Mouse (Mus musculus): ENCODE measurements around the gene Otulinl. TPM values are rescaled to one million over a fixed set of nuclear protein-coding genes. Genes with fewer than 3 reads are reported as not detected.

Otulinl gene
- polyA plus RNA-seq, 1 experiment from 2014 or later = 9.8 TPM

DNA sequence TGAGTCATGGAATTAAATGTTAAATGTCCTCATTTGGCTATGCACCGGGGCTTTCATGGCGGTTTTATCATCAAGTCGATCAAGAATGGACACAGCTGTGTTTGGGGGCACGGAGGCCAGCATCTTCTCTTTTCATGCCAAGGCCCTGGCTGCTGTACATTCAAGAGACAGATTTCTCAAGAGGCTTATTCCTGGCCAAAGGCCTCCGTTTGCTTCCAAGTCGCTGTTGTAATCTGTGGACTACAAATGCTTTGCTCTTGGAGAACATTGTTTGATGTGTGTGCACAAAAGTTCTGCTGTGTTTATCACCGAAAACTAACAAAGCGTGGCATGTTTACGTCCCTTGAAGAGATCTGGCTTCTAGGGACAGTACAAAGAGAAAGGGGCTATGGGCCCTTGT is 29.3 kb upstream of the Otulinl start:
- Histone ChIP-seq H3K9me3 (ENCODE audit: control insufficient read depth, low read length) (no peaks in the 10 kb centered on the region), H3K4me2 (ENCODE audit: low read depth) (no peak overlapping the region), H3K9ac (ENCODE audit: low read length) (no peak overlapping the region), H3K36me3 (ENCODE audit: control insufficient read depth, insufficient read depth, low read length) (no peaks in the 10 kb centered on the region), H3K4me3 (ENCODE audit: low read depth, low read length) (no peak overlapping the region), H3K27ac (ENCODE audit: low read depth, low read length) (no peak overlapping the region), H3K27me3 (ENCODE audit: control insufficient read depth, insufficient read depth, low read length) (no peaks in the 10 kb centered on the region), H3K4me1 (ENCODE audit: control insufficient read depth, insufficient read depth, low read length) (no peaks in the 10 kb centered on the region)
- WGBS = 92% methylated on average over 9 of the region's 9 CpGs
- ATAC-seq (ENCODE audit: insufficient read depth, low FRiP score, low TSS enrichment) (no peak), DNase-seq (ENCODE audit: low spot score) (no peak)

DNA sequence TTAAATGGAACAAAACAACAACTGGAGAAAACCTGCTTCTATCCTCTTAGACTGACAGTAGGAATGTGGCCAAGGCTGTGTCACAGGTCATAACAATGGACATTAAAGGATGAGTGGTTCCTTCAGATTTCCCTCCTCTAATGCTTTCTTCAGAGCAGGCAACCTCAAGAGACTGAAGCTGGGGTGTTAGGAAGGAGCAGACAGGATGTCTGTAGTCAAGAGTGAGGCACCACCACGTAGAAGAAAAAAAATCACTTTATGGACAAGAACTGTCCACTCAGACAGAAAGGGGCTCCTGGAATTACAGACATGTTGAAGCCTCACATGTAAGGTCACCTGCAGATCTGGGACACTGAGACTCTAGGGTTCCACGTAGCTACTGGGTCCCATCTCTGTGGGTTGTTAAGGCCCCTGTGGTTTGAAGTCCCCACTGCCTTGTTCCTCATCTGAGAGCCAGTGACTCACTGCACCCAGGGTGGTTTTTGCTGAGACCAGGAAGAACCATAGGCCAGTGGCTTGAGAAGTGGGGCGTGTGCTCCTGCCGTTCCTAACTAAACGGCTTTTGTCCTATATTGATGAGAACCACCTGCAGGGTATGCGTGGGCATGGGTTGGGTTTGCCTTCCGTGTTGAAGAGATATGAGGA is 27.7 kb upstream of the Otulinl start:
- DNase-seq (ENCODE audit: low spot score) = no peak
- Histone ChIP-seq H3K27ac (ENCODE audit: low read depth, low read length) (no peak overlapping the region), H3K4me1 (ENCODE audit: control insufficient read depth, insufficient read depth, low read length) (no peaks in the 10 kb centered on the region), H3K4me3 (ENCODE audit: low read depth, low read length) (no peak overlapping the region), H3K4me2 (ENCODE audit: low read depth) (no peak overlapping the region), H3K36me3 (ENCODE audit: control insufficient read depth, insufficient read depth, low read length) (no peaks in the 10 kb centered on the region), H3K27me3 (ENCODE audit: control insufficient read depth, insufficient read depth, low read length) (no peaks in the 10 kb centered on the region), H3K9me3 (ENCODE audit: control insufficient read depth, low read length) (no peaks in the 10 kb centered on the region), H3K9ac (ENCODE audit: low read length) (no peak overlapping the region)
- WGBS = 88% methylated on average over 7 of the region's 7 CpGs
- ATAC-seq (ENCODE audit: insufficient read depth, low FRiP score, low TSS enrichment) = no peak

DNA sequence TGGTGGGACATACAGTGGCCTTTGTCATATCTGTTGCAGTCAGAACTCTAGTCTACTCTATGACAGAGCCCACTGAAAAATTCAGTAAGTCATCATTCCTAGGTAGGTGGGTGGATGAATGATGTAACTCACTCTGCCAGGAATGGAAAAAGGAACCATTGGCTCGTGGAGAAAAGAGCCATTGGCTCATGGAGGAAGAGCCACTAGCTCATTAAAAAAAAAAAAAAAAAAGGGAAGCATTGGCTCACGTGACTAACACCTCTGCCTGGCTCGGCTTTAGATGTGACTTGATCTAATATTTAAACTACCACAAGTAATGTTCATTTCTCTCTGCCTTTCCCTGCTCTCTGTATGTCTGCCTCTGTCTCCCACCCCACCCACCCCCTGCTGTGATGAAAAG is 27.1 kb upstream of the Otulinl start:
- no peak overlapping the region for H3K27ac ChIP-seq (ENCODE audit: low read depth, low read length)
- no peak for ATAC-seq (ENCODE audit: insufficient read depth, low FRiP score, low TSS enrichment)
- WGBS = 73% methylated on average over 3 of the region's 3 CpGs
- H3K9ac ChIP-seq (ENCODE audit: low read length) = no peak overlapping the region
- no peak for DNase-seq (ENCODE audit: low spot score)
- H3K4me2 ChIP-seq (ENCODE audit: low read depth) = no peak overlapping the region
- no peaks in the 10 kb centered on the region for H3K36me3 ChIP-seq (ENCODE audit: control insufficient read depth, insufficient read depth, low read length)
- no peaks in the 10 kb centered on the region for H3K4me1 ChIP-seq (ENCODE audit: control insufficient read depth, insufficient read depth, low read length)
- no peak overlapping the region for H3K4me3 ChIP-seq (ENCODE audit: low read depth, low read length)
- H3K27me3 ChIP-seq (ENCODE audit: control insufficient read depth, insufficient read depth, low read length) = no peaks in the 10 kb centered on the region
- H3K9me3 ChIP-seq (ENCODE audit: control insufficient read depth, low read length) = no peaks in the 10 kb centered on the region

DNA sequence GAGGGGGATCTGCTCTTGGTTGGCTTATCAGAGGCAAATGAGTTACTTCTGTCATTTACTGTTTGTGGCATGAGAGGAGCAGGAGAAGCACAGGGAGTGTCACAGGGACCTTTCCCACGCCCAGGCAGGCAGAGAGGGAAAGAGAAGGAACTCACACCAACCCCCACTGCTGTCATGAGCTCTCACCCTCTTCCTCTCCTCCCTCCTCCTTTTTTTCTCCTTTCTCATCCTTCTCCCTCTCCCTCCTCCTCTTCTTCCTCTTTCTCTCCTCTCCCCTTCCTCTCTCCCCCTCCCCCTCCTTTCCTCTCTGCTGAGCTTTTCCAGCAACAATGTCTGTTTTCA is 21.6 kb upstream of the Otulinl start:
- H3K4me3 ChIP-seq (ENCODE audit: low read depth, low read length) = no peak overlapping the region
- DNase-seq (ENCODE audit: low spot score) (no peak), ATAC-seq (ENCODE audit: insufficient read depth, low FRiP score, low TSS enrichment) (no peak)
- peaks cover 4% of the 10 kb centered on the region; the same call in 1 of the 2 replicates for H3K4me1 ChIP-seq (ENCODE audit: control insufficient read depth, insufficient read depth, low read length)
- H3K4me2 ChIP-seq (ENCODE audit: low read depth) = no peak overlapping the region
- H3K27ac ChIP-seq (ENCODE audit: low read depth, low read length) = no peak overlapping the region
- no peak overlapping the region for H3K9ac ChIP-seq (ENCODE audit: low read length)
- H3K9me3 ChIP-seq (ENCODE audit: control insufficient read depth, low read length) = no peaks in the 10 kb centered on the region
- 33% methylated on average over 1 of the region's 1 CpGs for WGBS
- H3K27me3 ChIP-seq (ENCODE audit: control insufficient read depth, insufficient read depth, low read length) = no peaks in the 10 kb centered on the region
- no peaks in the 10 kb centered on the region for H3K36me3 ChIP-seq (ENCODE audit: control insufficient read depth, insufficient read depth, low read length)

DNA sequence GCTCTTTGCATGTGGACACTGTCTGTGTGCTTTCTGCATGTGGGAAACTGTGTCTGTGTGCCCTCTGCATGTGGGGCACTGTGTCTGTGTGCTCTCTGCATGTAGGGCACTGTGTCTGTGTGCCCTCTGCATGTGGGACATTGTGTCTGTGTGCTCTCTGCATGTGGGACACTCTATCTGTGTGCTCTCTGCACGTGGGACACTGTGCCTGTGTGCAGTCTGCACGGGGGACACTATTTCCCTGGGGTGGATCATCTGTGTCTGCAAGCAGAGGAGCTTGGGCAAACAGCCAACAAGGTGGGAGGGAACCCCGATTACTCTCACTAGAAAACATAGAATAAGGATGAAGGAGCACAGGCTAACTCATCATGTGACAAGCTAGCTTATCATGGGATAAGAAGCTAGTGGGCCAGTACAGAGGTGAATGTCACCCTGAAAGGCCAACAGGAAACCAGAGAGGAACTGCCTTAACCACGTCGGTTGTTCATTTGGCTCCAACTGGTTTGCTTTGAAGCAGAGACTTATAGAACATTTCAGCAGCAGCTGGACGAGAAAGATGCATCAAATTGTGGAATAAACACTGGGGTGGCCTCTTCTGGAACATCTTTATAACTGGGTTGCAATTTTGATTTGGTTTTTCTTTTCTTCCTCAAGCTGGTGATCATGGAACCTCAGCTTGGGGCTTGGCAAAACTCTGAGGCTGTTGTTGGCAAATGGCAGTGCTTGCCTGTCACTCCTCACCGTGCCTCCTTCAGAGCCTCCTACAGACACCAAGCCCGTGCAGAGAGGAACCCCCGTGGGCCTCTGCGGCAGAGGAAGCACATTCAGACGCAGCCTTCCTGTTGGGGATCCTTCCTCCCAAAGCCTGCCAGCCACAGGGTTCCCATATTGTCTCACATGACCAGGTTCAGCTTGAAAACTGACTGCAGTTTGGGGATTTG is 20.9 kb upstream of the Otulinl start:
- Histone ChIP-seq H3K4me2 (ENCODE audit: low read depth) (no peak overlapping the region), H3K27me3 (ENCODE audit: control insufficient read depth, insufficient read depth, low read length) (no peaks in the 10 kb centered on the region), H3K9ac (ENCODE audit: low read length) (no peak overlapping the region), H3K9me3 (ENCODE audit: control insufficient read depth, low read length) (no peaks in the 10 kb centered on the region), H3K4me1 (ENCODE audit: control insufficient read depth, insufficient read depth, low read length) (peaks cover 4% of the 10 kb centered on the region; the same call in 1 of the 2 replicates), H3K36me3 (ENCODE audit: control insufficient read depth, insufficient read depth, low read length) (no peaks in the 10 kb centered on the region), H3K27ac (ENCODE audit: low read depth, low read length) (no peak overlapping the region), H3K4me3 (ENCODE audit: low read depth, low read length) (no peak overlapping the region)
- ATAC-seq (ENCODE audit: insufficient read depth, low FRiP score, low TSS enrichment) (no peak), DNase-seq (ENCODE audit: low spot score) (no peak)
- WGBS = 50% methylated on average over 11 of the region's 11 CpGs

DNA sequence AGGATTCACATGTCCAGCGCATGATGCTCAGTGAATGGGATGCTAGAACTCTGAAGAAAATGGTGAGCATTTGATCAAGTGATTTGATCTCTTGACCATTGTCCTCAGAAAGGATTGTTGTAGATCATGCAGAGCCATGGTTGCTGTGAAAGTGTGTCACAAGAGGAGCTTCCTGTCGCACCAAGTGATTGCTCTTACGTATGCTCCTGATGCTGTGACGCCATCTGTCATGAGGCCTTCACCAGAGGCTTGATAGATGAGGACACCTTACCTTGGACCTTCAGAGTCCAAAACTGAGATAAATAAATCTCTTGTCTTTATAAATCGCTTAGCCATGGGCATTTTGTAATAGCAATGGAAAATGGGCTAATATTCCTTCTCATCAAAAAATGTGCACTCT is 16.3 kb upstream of the Otulinl start:
- Histone ChIP-seq H3K9me3 (ENCODE audit: control insufficient read depth, low read length) (no peaks in the 10 kb centered on the region), H3K27me3 (ENCODE audit: control insufficient read depth, insufficient read depth, low read length) (no peaks in the 10 kb centered on the region), H3K36me3 (ENCODE audit: control insufficient read depth, insufficient read depth, low read length) (no peaks in the 10 kb centered on the region), H3K9ac (ENCODE audit: low read length) (no peak overlapping the region), H3K4me2 (ENCODE audit: low read depth) (no peak overlapping the region), H3K4me3 (ENCODE audit: low read depth, low read length) (no peak overlapping the region), H3K4me1 (ENCODE audit: control insufficient read depth, insufficient read depth, low read length) (peaks cover under 1% of the 10 kb centered on the region; the same call in 1 of the 2 replicates), H3K27ac (ENCODE audit: low read depth, low read length) (no peak overlapping the region)
- WGBS = 94% methylated on average over 5 of the region's 5 CpGs
- DNase-seq (ENCODE audit: low spot score) = no peak
- no peak for ATAC-seq (ENCODE audit: insufficient read depth, low FRiP score, low TSS enrichment)

DNA sequence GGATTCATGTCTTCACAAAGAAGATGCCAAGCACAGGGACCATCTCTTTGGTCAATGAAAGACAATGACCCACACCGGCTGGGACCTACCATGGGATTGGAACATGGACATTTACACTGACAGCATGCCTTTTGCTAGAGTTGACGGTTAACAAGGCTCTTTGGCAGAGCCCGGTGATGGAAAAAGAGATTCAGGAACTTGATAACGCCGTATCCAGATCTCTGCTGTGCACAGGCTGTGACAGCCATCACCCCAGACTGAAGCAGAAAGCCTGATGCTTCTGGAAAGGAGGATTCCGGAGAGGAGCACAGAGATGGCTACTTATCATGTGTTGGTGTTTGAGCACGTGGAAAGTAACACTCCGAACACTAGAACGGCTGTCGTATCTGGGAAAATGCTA is 11.9 kb upstream of the Otulinl start:
- no peak overlapping the region for H3K4me2 ChIP-seq (ENCODE audit: low read depth)
- no peak overlapping the region for H3K27ac ChIP-seq (ENCODE audit: low read depth, low read length)
- no peak overlapping the region for H3K4me3 ChIP-seq (ENCODE audit: low read depth, low read length)
- no peaks in the 10 kb centered on the region for H3K36me3 ChIP-seq (ENCODE audit: control insufficient read depth, insufficient read depth, low read length)
- ATAC-seq (ENCODE audit: insufficient read depth, low FRiP score, low TSS enrichment) (no peak), DNase-seq (ENCODE audit: low spot score) (no peak)
- no peaks in the 10 kb centered on the region for H3K27me3 ChIP-seq (ENCODE audit: control insufficient read depth, insufficient read depth, low read length)
- 94% methylated on average over 10 of the region's 10 CpGs for WGBS
- H3K9me3 ChIP-seq (ENCODE audit: control insufficient read depth, low read length) = no peaks in the 10 kb centered on the region
- H3K4me1 ChIP-seq (ENCODE audit: control insufficient read depth, insufficient read depth, low read length) = no peaks in the 10 kb centered on the region
- no peak overlapping the region for H3K9ac ChIP-seq (ENCODE audit: low read length)

DNA sequence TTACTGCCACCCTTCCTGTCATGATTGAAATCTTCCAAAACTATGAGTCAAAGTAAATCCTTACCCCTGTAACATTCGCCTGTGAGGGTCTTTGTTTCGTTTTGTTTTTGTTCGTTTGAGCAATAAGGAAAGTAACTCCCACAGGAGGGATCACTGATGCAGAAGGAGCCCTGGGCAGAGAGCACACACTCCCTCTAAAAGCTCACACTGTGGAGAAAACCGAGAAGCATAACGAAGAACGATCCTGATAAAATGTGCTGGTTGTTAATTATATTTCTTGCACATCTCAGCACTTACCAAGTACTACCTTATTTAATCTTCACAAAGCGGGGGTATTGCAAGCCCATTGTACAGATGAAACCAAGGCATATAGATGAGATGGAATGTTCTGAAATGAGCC is 10.8 kb upstream of the Otulinl start:
- H3K9me3 ChIP-seq (ENCODE audit: control insufficient read depth, low read length) = no peaks in the 10 kb centered on the region
- no peak overlapping the region for H3K4me2 ChIP-seq (ENCODE audit: low read depth)
- H3K4me1 ChIP-seq (ENCODE audit: control insufficient read depth, insufficient read depth, low read length) = no peaks in the 10 kb centered on the region
- ATAC-seq (ENCODE audit: insufficient read depth, low FRiP score, low TSS enrichment) (no peak), DNase-seq (ENCODE audit: low spot score) (no peak)
- H3K9ac ChIP-seq (ENCODE audit: low read length) = no peak overlapping the region
- no peaks in the 10 kb centered on the region for H3K27me3 ChIP-seq (ENCODE audit: control insufficient read depth, insufficient read depth, low read length)
- 88% methylated on average over 7 of the region's 7 CpGs for WGBS
- H3K36me3 ChIP-seq (ENCODE audit: control insufficient read depth, insufficient read depth, low read length) = no peaks in the 10 kb centered on the region
- no peak overlapping the region for H3K27ac ChIP-seq (ENCODE audit: low read depth, low read length)
- no peak overlapping the region for H3K4me3 ChIP-seq (ENCODE audit: low read depth, low read length)

DNA sequence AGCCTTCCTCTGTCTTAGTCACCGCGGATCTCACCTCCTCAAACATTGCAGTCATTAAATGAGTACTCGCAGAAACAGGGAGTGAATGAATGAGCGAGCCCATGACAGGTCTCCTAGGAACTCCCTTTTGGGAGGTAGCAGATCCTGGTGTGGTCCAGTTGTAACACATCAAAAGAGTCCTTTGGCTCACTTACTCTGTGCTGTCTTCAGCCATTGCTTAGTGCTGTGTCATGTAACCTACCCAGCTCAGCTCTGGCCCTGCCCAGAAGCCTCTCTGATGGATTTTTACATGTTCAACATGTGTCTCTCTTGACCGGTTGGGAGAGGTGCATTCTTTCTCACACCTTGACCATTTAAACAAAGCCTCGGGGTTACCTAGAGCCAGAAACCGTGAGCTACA is 9.8 kb upstream of the Otulinl start:
- no peaks in the 10 kb centered on the region for H3K36me3 ChIP-seq (ENCODE audit: control insufficient read depth, insufficient read depth, low read length)
- no peaks in the 10 kb centered on the region for H3K9me3 ChIP-seq (ENCODE audit: control insufficient read depth, low read length)
- H3K9ac ChIP-seq (ENCODE audit: low read length) = no peak overlapping the region
- H3K27ac ChIP-seq (ENCODE audit: low read depth, low read length) = no peak overlapping the region
- no peaks in the 10 kb centered on the region for H3K27me3 ChIP-seq (ENCODE audit: control insufficient read depth, insufficient read depth, low read length)
- WGBS = 88% methylated on average over 7 of the region's 7 CpGs
- no peak overlapping the region for H3K4me3 ChIP-seq (ENCODE audit: low read depth, low read length)
- ATAC-seq (ENCODE audit: insufficient read depth, low FRiP score, low TSS enrichment) (no peak), DNase-seq (ENCODE audit: low spot score) (no peak)
- no peak overlapping the region for H3K4me2 ChIP-seq (ENCODE audit: low read depth)
- H3K4me1 ChIP-seq (ENCODE audit: control insufficient read depth, insufficient read depth, low read length) = no peaks in the 10 kb centered on the region
